Mouse (Mus musculus) lung, postnatal 14 days (tissue): ENCODE measurements around the gene Alox12e.
A peak's percentile ranks its signal among the peaks of the same experiment; 100 is the strongest.

ENCODE experiments used
- DNase-seq: peaks from one replicate; pipeline ENCODE4 v3.0.0; 2021

Gene Alox12e

DNA sequence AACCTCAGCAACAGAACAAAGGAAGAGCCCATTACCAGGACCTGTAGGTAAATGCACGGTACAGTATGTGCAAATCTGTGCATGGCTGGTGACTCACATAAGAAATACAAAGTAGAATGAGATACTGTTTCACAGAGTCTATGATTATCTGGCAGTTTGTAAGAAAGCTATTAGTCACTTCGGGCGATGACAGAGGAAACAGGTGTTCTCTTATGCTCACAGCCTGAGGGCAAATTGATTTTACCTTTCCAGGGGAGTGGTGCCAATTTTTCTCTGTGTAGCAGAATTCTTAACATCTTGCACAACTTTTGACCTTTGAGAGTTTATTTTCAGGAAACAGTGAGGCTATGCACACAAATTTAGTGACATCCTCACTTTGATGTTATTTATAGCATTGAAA lies 37.7 kb downstream of the Alox12e start:
- no peak for DNase-seq

DNA sequence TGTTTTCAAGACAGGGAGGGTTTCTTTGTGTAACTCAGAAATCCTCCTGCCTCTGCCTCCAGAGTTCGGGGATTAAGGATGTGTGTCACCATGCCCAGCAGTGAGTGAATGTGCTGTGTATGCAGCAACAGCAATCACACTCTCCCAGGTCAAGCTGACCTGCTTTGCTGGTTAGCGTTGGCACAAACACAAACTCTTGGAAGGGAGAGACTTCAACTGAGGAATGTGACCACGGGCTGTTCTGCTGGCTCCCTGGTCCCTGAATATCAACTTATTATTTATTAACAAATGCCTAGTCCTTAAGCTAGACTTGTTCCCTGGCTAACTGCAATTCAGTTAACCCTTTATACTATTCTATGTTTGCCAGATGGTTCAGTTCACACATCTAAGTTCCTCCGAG lies 38.8 kb downstream of the Alox12e start:
- DNase-seq = no peak

DNA sequence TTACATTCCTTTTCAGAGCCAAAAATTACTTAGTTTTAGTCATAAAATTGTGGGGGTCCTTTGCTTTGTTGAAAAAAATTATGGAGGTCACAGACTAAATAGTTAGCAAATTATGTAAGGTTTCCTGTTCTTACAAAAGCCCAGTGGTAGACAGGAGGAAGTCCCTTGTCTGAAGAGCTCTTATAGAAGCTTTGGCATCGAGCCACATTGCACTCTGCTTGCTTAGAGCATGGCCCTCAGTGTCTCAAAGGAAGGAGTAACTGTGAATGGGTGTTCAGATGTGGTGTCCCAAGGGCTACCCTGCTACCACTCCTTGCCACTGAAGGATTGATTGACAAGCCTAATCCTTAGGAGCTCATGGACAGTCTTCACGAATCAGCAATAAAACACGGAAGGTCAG lies 42.0 kb downstream of the Alox12e start:
- DNase-seq = peak; percentile 72

DNA sequence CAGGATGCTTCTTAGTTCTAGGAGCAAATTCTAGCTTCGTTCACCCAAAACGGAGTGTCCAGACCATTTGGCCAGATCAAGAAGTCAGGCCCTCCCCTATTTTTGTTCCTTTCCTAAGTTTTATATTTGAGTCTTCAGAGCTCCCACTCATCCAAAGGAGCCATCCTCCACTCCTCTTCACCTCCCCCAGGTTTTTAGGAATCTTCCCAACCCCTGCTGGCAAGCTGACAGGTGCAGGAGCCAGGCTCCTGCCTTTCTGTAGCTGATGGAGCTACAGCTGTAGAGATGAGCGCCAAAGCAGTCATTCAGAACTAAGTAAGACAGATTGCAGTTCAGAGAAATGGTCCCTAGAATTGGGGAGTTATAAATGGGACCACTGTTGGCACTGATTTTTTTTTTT lies 43.5 kb downstream of the Alox12e start:
- DNase-seq = no peak

DNA sequence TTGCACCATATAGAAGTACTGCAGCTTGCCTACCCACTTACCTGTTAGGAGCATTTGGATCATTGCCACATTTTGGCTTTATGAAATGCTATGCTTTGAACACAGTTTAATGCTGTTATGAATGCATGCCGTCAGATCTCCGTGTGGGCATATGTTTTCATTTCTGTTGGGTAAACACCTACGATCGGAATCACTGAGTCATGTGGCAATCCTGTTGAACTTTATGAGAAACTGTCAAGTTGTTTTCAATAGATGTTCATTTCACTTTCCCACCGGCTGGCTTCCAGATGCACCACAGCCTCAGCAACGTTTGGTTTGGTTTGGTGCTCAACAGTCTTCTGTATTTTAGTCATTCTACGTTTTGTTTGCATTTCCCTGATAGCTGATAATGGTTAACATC lies 50.8 kb downstream of the Alox12e start:
- DNase-seq = no peak

DNA sequence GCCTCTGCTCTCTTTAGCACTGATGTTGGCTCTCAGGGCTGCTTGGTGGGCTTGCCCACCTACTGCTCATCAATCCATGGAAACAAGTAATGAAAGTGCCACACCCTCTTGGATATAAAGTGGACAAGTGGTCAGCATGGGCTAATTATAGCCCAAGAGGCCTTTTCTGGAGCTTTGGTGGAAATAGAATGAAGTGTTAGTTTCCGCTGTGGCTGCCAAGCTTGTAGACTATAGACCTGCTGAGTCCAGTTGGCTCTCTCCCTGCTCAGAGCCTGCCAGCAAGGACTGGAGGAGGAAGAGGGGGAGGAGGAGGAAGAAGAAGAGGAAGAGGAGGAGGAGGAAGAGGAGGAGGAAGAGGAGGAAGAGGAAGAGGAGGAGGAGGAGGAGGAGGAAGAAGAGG lies 56.0 kb downstream of the Alox12e start:
- peak; percentile 41 for DNase-seq

DNA sequence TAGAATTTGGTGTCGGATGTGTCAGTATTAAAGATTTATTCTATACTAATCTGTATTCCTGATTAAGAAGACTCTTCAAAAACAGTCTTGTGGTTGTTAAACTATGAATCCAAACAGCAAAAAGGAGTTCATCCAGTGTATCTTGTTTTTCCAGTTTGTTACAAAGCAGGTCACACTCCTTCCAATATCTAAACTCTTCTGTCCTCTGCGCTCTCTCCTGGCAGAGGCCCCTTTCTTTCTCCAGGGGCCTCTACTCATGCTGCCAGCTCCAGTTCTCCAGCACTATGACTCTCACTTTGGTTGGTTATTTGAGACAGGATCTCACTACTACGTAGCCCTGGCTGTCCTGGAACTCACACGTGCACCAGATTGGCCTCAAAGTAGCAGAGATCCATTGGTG lies 56.6 kb downstream of the Alox12e start:
- no peak for DNase-seq
